In the genomic region with DNA sequence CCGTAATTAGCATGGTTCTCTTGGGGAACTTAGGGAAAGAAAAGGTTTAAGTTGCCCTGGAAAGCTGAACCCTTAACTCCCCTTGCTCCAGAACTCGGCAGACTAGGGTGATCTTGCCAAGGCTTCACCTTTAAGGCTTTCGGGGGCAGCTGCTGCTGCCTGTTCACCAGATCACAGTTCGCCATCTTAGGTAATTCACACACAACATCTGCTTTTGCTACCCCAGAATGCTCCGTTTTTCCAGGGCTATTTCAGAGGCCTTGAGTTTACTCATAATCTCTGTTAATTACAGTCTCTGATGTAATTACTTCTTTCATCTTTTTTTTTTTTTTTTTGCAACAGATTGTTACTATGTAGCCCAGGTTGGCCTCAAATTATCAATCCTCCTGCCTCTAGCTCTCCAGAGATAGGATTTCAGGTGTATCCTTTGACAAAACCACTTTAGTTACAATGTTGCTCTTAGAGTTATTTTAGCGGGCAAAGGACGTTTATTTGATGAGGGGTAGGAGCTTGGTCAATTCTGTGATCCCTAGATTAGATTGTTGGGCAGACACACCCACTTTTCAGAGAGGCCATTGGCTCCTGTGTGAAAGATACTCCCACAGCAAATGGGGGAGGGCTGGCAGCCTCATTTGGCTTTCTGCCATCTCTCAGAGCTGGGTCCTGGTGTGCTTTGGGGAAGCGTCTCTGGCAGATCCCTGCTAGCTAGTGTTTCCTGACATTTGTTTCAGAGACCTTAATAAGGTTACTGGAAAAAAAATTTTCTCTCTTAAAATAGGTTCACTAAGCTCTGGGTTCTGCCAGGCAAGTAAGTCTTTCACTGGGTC, we compare ENCODE assay signal across 9 mouse cellular contexts.
DNase-seq lines count a peak whose midpoint lies in the region; ATAC-seq and TF ChIP-seq lines count a peak whose summit lies in the region.
"Had no signal": no experiment of that assay in that cellular context is flagged by ENCODE, and none has a peak within 500 bp of the region (broad histone marks: within the 10 kb centered on the region; RNA-seq: fewer than 3 reads in every experiment).

No protein-coding gene starts in this region.

- WGBS in lung, adult 2 months, result 72% methylated on average over 8 of the region's 8 CpGs
- 44% methylated on average over 8 of the region's 8 CpGs for WGBS in liver, embryonic 14.5 days (ENCODE audit: insufficient replicate concordance)

- no peak overlapping the region for H3K27ac ChIP-seq in liver, embryonic 14.5 days
- H3K27ac ChIP-seq: lung, embryonic 15.5 days had no signal

- intact Hi-C loops in heart, postnatal 10 days (cut with DNase I), result no loop called here

- no peaks in the 10 kb centered on the region for H3K36me3 ChIP-seq in liver, embryonic 14.5 days (replicated peaks; ENCODE audit: control insufficient read depth, insufficient read depth, low read depth)

- H3K9ac ChIP-seq in liver, embryonic 14.5 days (replicated peaks), result no peak overlapping the region
- H3K9ac ChIP-seq: lung, embryonic 15.5 days had no signal

- no peak overlapping the region for H3K4me2 ChIP-seq in liver, embryonic 14.5 days (ENCODE audit: low read depth)
- H3K4me2 ChIP-seq: lung, embryonic 15.5 days had no signal

- ATAC-seq in liver, embryonic 14.5 days (ENCODE audit: insufficient read depth), result no peak

- H3K27me3 ChIP-seq in liver, embryonic 14.5 days (ENCODE audit: control insufficient read depth, insufficient read depth, low read length), result no peaks in the 10 kb centered on the region
- H3K27me3 ChIP-seq: lung, embryonic 15.5 days had no signal

- H3K9me3 ChIP-seq in liver, embryonic 14.5 days (ENCODE audit: control insufficient read depth, low read length), result no peaks in the 10 kb centered on the region
- H3K9me3 ChIP-seq: lung, embryonic 15.5 days had no signal

- peaks cover 10% of the 10 kb centered on the region for H3K4me1 ChIP-seq in lung, adult 2 months (ENCODE audit: control insufficient read depth, insufficient read depth, low read length)
- peaks cover 18 to 25% of the 10 kb centered on the region in 2 experiments for H3K4me1 ChIP-seq in liver, embryonic 14.5 days (replicated peaks; ENCODE audit: control insufficient read depth in 2 of 2, insufficient read depth in 2 of 2, low read length in 1 of 2)

- TF ChIP-seq POLR2A in lung, adult 2 months (IDR thresholded peaks at IDR 0.05; ENCODE audit: borderline replicate concordance, extremely low read depth, low read depth, low read length), result no peak

- H3K4me3 ChIP-seq in lung, adult 2 months (replicated peaks; ENCODE audit: extremely low read depth, low read depth, low read length), result no peak overlapping the region
- no peak overlapping the region for H3K4me3 ChIP-seq in liver, embryonic 14.5 days (ENCODE audit: insufficient read depth in 1 of 2, low read depth in 2 of 2, low read length in 2 of 2)
- H3K4me3 ChIP-seq: lung, embryonic 15.5 days had no signal

- no peak for TF ChIP-seq CTCF in lung, adult 2 months (IDR thresholded peaks at IDR 0.05; ENCODE audit: insufficient read depth, low read length)
- no peak for TF ChIP-seq CTCF in liver, embryonic 14.5 days (IDR thresholded peaks at IDR 0.05; ENCODE audit: low read depth)

- no peak for TF ChIP-seq EP300 in liver, embryonic 14.5 days (IDR thresholded peaks at IDR 0.05; ENCODE audit: low read depth)

- peak; percentile 52 to 65 for DNase-seq in cerebellum, postnatal 10 days
- DNase-seq in cerebellum, adult 9-11 months, result no peak
- DNase-seq in lung, postnatal 10 days, result peak; percentile 52
- no peak for DNase-seq in lung, adult 2 months
- DNase-seq in heart, postnatal 10 days, result peak; percentile 40
- DNase-seq in liver, embryonic 14.5 days (ENCODE audit: low read depth in 3 of 3, low spot score in 3 of 3), result peak in 2 of 3 experiments; percentile 16 to 17
- no peak for DNase-seq in embryo, embryonic 10 days (ENCODE audit: low spot score)
- DNase-seq in right cerebral cortex, postnatal 36 days (ENCODE audit: low spot score in 2 of 2), result no peak

Comparison
In these comparisons a context has a peak if more than half of its experiments do, and no peak if none do; other contexts are left out.
1. DNase-seq: peak in cerebellum, postnatal 10 days (2 of 2), lung, postnatal 10 days (single experiment), heart, postnatal 10 days (2 of 2) and liver, embryonic 14.5 days (2 of 3); none in cerebellum, adult 9-11 months (single experiment), lung, adult 2 months (single experiment), embryo, embryonic 10 days (single experiment) and right cerebral cortex, postnatal 36 days (0 of 2).